Mouse (Mus musculus): ENCODE data around the gene Shld2.

Gene Shld2

DNA sequence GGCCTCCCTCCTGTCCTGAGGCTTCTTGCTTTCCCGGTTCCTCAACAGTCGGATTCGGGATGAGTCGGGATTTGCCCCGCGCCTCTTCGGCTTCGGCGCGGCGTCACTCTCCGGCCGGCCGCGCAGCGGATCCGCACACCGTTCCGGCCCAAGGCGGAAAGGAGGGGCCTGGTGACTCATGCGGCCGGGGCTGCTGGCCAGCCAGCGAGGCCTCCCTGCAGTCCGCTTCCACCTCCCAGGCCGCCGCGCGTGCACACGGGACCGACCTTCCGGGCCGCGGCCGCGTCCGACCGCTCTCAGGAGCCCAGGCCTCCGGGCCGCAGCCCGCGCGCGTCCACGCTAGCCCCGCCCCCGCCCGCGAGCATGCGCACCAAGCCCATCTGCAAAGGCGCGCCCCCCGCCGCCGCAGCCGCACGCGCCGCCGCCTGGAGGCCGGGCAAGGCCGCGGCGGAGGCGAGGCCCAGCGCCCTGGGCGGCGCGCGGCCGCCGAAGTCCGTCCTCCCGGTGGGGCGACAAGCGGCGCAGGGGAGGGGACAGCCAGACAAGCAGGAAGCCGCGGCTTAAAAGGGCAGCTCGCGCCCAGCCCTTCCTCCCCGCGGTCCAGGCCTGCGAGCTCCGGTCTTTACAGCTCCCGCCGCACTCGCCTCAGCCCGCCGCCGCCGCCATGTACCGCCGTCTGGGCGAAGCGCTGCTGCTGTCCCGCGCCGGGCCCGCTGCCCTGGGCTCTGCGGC lies at the start of gene Shld2, which contains the start of gene Glud1:
Shld2 (minus strand) TSS at position 260 of the 732 bp plus-strand sequence.
Glud1 (plus strand) TSS at position 494 of the 732 bp plus-strand sequence.
- peak; percentile 100 for DNase-seq (ENCODE audit: inconsistent ontology term)

DNA sequence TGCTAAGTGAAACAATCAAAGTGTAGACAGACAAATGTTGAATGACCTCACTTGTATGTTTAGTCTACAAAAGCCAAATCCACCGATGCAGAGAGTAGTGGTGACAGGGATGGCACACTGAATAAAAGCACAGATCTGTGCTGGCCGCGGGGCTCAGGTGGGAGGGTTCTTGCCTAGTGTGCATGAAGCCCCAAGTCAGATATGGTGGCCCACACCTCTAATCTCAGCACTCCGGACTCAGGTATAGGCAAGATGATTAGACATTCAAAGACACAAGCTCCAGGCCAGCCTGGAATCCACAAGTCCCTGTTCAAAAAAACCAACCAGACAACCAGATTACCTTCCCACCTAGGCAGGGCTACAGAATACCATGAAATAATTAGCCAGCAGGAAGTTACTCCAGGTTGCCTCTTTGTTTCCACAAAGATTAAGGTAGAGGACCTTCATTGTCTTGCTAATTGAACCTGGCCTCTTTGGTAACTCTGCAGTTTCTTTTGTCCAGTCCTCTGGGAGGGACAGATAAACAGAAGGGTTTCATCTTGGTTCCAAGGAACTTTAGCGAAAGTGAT lies 49.5 kb upstream of the Shld2 start:
- DNase-seq (ENCODE audit: inconsistent ontology term) = no peak

DNA sequence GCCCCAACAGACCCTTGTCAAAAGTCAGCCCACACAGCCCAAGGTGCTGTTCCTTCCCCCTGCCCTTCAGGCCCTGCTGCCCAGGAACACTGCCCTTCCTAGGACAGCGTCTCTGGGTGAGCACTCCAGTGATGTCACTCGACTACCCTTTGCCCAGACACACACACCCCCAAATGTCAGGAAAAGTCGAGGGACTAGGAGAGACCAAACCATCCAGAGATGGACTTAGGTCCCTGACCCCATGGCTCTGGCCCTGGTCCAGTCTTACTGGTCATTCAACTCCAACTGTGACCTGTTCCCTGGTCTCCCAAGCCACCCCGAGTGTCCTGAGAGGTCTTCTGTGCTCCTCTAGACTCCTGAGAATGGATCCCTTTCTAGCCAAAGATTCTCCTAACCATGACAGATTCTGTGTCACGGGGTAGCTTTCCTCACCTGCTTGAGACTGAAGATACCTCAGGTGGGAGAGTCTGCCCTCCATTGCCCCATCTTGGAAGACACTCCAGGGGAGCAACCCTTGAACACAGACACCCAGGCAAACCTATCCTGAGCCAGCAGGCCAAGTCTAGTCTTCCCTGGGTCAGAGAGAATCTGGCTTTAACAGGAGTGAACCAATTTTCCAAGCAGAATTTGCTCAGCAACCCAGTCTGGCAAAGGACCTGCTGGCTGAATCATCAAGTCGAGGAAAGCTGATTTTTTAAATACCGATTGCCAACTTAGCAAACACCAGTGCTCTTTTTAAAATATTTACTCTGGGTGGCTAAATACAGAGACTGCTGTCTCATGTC lies 47.6 kb upstream of the Shld2 start:
- peak; percentile 20 for DNase-seq (ENCODE audit: inconsistent ontology term)

GRCm38 (mm10) chr14:34355301-34355700 lies 45.0 kb upstream of the Shld2 start, which contains the start of gene Fam25c:
Gene Fam25c (minus strand): TSS chr14:34355433.
- DNase-seq (ENCODE audit: inconsistent ontology term) = no peak

DNA sequence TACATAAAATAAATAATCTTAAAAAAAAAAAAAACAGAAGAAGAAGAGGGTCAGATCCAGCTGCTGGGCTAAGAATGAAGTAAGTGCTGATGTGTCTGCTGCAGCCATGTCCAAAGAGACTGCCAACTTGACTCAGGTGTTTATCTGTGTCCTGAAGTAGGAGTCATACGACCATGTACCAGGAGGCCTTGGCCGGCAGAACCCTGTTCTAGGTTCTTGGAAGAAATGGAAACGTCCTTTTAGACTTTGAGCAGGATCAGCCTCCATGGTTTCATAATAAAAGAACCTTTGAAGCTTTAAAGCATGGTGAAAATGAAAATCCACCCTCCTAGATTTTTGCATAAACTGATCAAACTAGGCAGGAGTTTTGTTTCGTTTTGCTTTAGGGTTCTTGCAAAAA lies 44.2 kb upstream of the Shld2 start:
- DNase-seq (ENCODE audit: inconsistent ontology term) = no peak

GRCm38 (mm10) chr14:34353326-34353725 lies 43.0 kb upstream of the Shld2 start:
- no peak for DNase-seq (ENCODE audit: inconsistent ontology term)

GRCm38 (mm10) chr14:34352523-34352922 lies 42.2 kb upstream of the Shld2 start:
- no peak for DNase-seq (ENCODE audit: inconsistent ontology term)

DNA sequence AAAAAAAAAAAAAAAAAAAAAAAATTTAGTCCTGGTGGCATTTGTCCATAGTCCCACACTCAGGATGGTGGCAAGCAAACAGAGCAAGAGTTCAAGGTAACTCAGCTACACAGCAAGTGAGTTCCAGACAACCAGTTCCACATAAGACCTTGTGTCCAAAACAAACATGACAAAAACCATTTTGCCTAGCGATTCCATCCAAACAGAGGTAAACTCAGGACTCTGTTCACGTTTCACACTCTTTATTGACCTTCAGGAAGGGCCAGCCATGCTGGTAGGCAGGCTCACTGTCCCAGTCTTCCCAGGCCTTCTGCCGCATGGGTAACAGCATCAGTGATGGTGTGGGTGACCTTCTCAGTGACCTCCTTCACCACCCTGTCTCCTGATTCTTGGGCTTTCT lies 41.4 kb upstream of the Shld2 start:
- DNase-seq (ENCODE audit: inconsistent ontology term) = no peak

GRCm38 (mm10) chr14:34349007-34349406 lies 38.7 kb upstream of the Shld2 start:
- DNase-seq (ENCODE audit: inconsistent ontology term) = no peak

GRCm38 (mm10) chr14:34348301-34348700 lies 38.0 kb upstream of the Shld2 start:
- DNase-seq (ENCODE audit: inconsistent ontology term) = no peak

GRCm38 (mm10) chr14:34347084-34347483 lies 36.8 kb upstream of the Shld2 start:
- no peak for DNase-seq (ENCODE audit: inconsistent ontology term)

DNA sequence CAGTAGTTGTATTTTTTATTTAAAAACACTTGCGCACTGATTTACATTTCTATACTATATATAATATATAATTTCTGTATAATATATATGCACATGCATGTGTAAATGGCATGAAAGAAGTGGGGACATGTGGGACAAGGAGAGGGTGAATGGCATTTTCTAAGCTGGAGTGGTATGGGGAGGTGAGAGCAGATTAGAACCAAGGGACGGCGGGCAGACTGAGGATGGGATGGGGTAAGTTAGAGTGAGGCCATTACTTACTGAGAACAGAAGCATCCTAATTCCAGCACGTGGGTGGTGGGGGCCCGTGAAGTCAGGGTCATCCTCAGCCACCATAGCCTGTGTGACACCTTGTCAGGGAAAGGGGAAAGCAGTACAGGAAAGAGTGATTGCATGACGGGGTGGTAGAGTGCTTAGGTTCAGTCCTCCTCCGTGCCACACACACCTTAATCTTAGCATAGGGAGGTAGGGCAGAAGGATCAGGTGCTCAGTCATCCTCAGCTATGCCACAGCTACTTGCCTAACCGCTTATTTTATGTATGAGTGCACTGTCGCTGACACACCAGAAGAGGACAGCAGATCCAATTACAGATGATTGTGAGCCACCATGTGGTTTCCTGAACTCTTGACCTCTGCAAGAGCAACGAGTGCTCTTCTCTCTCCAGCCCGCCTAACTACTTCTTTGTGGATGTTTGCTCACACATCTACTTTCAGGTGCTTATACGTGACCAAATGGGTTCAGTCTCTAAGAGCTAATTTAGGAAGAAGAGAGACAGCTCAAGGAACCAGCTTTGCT lies 35.7 kb upstream of the Shld2 start:
- peak; percentile 20 for DNase-seq (ENCODE audit: inconsistent ontology term)

DNA sequence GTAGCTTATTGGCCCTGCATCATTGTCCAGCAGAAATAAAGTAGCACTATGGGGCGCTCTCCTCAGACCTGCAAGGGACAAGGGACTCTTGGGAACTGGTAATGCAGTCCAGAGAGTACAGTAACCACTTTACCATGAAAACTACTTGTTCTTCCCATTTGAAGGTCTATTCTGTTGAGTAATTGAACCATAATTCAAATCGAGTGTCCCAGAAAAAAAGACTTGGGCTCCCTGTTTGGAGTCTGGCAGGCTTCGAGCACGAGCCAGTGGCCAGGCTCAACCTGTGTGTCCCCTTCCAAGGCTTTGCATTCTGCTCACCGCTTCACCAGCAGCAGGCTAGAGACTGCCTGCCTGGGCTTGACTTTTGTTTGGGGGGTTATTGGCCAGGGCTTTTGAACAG lies 34.1 kb upstream of the Shld2 start:
- no peak for DNase-seq (ENCODE audit: inconsistent ontology term)

DNA sequence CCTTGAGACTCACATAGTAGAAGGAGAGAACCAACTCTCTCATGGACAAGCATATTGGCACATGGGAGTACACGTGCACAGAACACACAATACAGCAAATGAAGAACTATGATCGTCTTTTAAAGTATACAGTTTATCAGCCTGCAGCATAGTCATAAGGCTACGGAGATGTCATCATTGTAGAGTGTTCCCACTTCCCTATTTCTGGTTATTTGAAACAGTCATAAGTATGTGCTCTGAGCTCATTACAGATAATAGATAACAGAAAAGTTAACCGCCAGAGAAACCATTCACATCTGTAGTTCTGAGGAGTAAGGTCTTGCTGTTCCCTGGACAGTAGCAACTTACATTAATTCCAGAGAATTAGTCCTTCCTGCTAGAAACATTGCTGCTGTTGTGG lies 32.8 kb upstream of the Shld2 start:
- no peak for DNase-seq (ENCODE audit: inconsistent ontology term)

- no peak for DNase-seq (ENCODE audit: inconsistent ontology term)
Measured at GRCm38 (mm10) chr14:34341993-34342392, 31.7 kb upstream of the Shld2 start.

- DNase-seq (ENCODE audit: inconsistent ontology term) = peak; percentile 74
Measured at GRCm38 (mm10) chr14:34339446-34339845, 29.2 kb upstream of the Shld2 start.

GRCm38 (mm10) chr14:34332476-34332875 lies 22.2 kb upstream of the Shld2 start:
- DNase-seq (ENCODE audit: inconsistent ontology term) = no peak

DNA sequence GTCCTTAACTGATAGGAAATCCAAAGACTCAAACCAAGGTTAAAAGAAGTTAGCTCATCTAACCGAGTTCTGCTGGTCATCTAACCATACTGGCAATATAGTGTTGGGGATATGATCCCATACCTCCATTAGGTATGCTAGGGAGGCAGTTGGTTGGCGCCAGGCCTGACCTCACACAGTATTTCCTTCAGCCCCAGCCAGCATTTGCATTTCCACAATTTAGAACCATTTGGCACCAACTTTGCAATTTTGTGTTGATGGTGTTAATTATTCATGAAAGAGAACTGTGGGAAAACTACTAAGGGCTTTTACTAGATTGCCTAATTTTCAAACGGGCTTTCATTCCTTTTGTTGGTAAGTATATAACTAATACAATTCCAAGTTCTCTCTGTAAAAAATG lies 21.6 kb upstream of the Shld2 start:
- peak; percentile 66 for DNase-seq (ENCODE audit: inconsistent ontology term)

- DNase-seq (ENCODE audit: inconsistent ontology term) = no peak
Measured at GRCm38 (mm10) chr14:34330657-34331158, 20.4 kb upstream of the Shld2 start.

GRCm38 (mm10) chr14:34327618-34328017 lies 17.3 kb upstream of the Shld2 start:
- DNase-seq (ENCODE audit: inconsistent ontology term) = no peak

DNA sequence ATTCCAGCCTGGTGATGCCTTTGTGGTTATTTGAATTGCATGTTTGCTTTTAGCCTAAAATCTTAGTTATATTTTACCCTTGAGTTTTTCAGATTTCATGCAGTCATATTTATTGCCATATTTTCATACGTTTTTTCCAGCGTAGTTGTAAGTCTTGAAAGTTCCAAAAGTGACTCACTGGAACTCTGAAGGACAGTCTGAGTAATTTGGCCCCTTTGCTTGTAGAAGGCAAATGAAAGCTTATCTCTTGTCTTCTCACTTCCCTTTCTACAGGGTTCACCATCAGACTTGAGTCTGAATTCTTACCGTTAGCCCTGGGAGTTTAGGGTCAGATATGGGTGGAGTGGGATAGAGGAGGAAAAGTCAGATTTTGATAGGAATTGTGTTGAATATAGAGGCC lies 16.3 kb upstream of the Shld2 start:
- DNase-seq (ENCODE audit: inconsistent ontology term) = no peak
